ENCODE assay signal across 15 mouse cellular contexts in genomic region chr1:190190231-190190965, GRCm38 (mm10). TPM values are rescaled to one million over a fixed set of nuclear protein-coding genes. Genes with fewer than 3 reads are reported as not detected.
DNase-seq lines count a peak whose midpoint lies in the region; ATAC-seq lines count a peak whose summit lies in the region.
"Had no signal": no experiment of that assay in that cellular context is flagged by ENCODE, and none has a peak within 500 bp of the region (broad histone marks: within the 10 kb centered on the region; RNA-seq: fewer than 3 reads in every experiment).

No protein-coding gene starts in this region.

- no peak overlapping the region for H3K9ac ChIP-seq in embryonic facial prominence, embryonic 14.5 days (ENCODE audit: low read depth, low read length)
- H3K9ac ChIP-seq: limb, embryonic 13.5 days; stomach, embryonic 15.5 days had no signal

- no peaks in the 10 kb centered on the region for H3K36me3 ChIP-seq in embryonic facial prominence, embryonic 14.5 days (ENCODE audit: control insufficient read depth, insufficient read depth, low read length)
- H3K36me3 ChIP-seq: limb, embryonic 13.5 days; stomach, embryonic 15.5 days had no signal

- peaks cover 3% of the 10 kb centered on the region; the same call in 1 of the 2 replicates for H3K27me3 ChIP-seq in embryonic facial prominence, embryonic 14.5 days (replicated peaks; ENCODE audit: control insufficient read depth, insufficient read depth, low read length)
- H3K27me3 ChIP-seq: stomach, embryonic 15.5 days had no signal

- no peaks in the 10 kb centered on the region for H3K9me3 ChIP-seq in embryonic facial prominence, embryonic 14.5 days (ENCODE audit: control insufficient read depth, low read length)
- H3K9me3 ChIP-seq: limb, embryonic 13.5 days; stomach, embryonic 15.5 days had no signal

- DNase-seq in heart, adult 8-10 months (ENCODE audit: low spot score) = peak; percentile 4
- DNase-seq in heart, adult 18-20 months = no peak
- DNase-seq in left cerebral cortex, postnatal 4 days = peak; percentile 56
- DNase-seq in left cerebral cortex, postnatal 36 days (ENCODE audit: low spot score in 2 of 2) = no peak
- peak; percentile 86 for DNase-seq in embryonic facial prominence, embryonic 14.5 days (ENCODE audit: low spot score)
- peak; percentile 55 for DNase-seq in mesoderm, embryonic 11.5 days (ENCODE audit: low read depth, low spot score)
- no peak for DNase-seq in adrenal gland, postnatal 25 days
- no peak for DNase-seq in layer of hippocampus, postnatal 14 days (ENCODE audit: low spot score in 2 of 2)
- DNase-seq: adrenal gland, adult 2 months; cerebellum, adult 18-20 months; right cerebral cortex, postnatal 14 days had no signal

- H3K4me2 ChIP-seq in embryonic facial prominence, embryonic 14.5 days (ENCODE audit: low read depth, low read length) = no peak overlapping the region
- H3K4me2 ChIP-seq: limb, embryonic 13.5 days; stomach, embryonic 15.5 days had no signal

- H3K27ac ChIP-seq in embryonic facial prominence, embryonic 14.5 days (replicated peaks; ENCODE audit: low read depth, low read length) = no peak overlapping the region
- H3K27ac ChIP-seq: limb, embryonic 13.5 days; stomach, embryonic 15.5 days had no signal

- intact Hi-C loops in left cerebral cortex, postnatal 4 days (cut with DNase I) = no loop called here
- intact Hi-C loops in left cerebral cortex, postnatal 36 days (cut with DNase I) = no loop called here

- peak; percentile 76; the same call in 1 of the 2 replicates for ATAC-seq in embryonic facial prominence, embryonic 14.5 days (ENCODE audit: low read depth)

- no peak overlapping the region for H3K4me3 ChIP-seq in embryonic facial prominence, embryonic 14.5 days (ENCODE audit: low read depth, low read length)
- H3K4me3 ChIP-seq: erythroblast, embryonic 14.5 days; limb, embryonic 13.5 days; myocyte; stomach, embryonic 15.5 days had no signal

- WGBS in embryonic facial prominence, embryonic 14.5 days = 32% methylated on average over 10 of the region's 10 CpGs

- H3K4me1 ChIP-seq in embryonic facial prominence, embryonic 14.5 days (ENCODE audit: control insufficient read depth, insufficient read depth, low read length) = no peaks in the 10 kb centered on the region

RNA-seq across cellular contexts. Expression of gene Prox1, which starts 19.9 kb away (rescaled TPM):
- 10 to 100 TPM; 42.2 to 58.7 (median 51.7) TPM for total RNA-seq in heart, adult 8-10 months (2022)
- 10 to 100 TPM; 36.6 to 44.4 TPM for total RNA-seq in heart, adult 18-20 months (2021)
- total RNA-seq in left cerebral cortex, postnatal 4 days (2021) = 10 to 100 TPM; 11.6 to 16.3 TPM
- 1 to 10 TPM; 8.5 to 8.7 TPM for total RNA-seq in left cerebral cortex, postnatal 36 days (2021)
- polyA plus RNA-seq in embryonic facial prominence, embryonic 14.5 days (2014; fragmentation: Nextera tagmentation; extraction: Ambion mirVana) = 4.3 and 4.4 TPM in 2 replicates
- total RNA-seq in adrenal gland, postnatal 25 days (2021) = 52.6 and 66.7 TPM in 2 replicates
- total RNA-seq in layer of hippocampus, postnatal 14 days (2021) = 100 to 1,000 TPM; 104 to 105 TPM

Comparison
In these comparisons a context has a peak if more than half of its experiments do, and no peak if none do; other contexts are left out.
1. DNase-seq: peak in heart, adult 8-10 months (single experiment), left cerebral cortex, postnatal 4 days (single experiment), embryonic facial prominence, embryonic 14.5 days (single experiment) and mesoderm, embryonic 11.5 days (single experiment); none in heart, adult 18-20 months (0 of 2), left cerebral cortex, postnatal 36 days (0 of 2), adrenal gland, postnatal 25 days (single experiment) and layer of hippocampus, postnatal 14 days (0 of 2).